Mouse (Mus musculus) B cell, adult 67 days (primary cell): Measurements from ENCODE around the gene Dnhd1. TPM values are rescaled to one million over a fixed set of nuclear protein-coding genes. Genes with fewer than 3 reads are reported as not detected.

Experiments used
- total RNA-seq, 2 experiments: library from RNA; stranded (reverse); gene quantifications; 4 replicates each; pipeline ENCODE4 v1.2.4; 2023

Dnhd1 gene
- 10 to 100 TPM in 1 of 2 experiments, 1 to 10 TPM in 1; 9.6 to 10.1 TPM for total RNA-seq

DNA sequence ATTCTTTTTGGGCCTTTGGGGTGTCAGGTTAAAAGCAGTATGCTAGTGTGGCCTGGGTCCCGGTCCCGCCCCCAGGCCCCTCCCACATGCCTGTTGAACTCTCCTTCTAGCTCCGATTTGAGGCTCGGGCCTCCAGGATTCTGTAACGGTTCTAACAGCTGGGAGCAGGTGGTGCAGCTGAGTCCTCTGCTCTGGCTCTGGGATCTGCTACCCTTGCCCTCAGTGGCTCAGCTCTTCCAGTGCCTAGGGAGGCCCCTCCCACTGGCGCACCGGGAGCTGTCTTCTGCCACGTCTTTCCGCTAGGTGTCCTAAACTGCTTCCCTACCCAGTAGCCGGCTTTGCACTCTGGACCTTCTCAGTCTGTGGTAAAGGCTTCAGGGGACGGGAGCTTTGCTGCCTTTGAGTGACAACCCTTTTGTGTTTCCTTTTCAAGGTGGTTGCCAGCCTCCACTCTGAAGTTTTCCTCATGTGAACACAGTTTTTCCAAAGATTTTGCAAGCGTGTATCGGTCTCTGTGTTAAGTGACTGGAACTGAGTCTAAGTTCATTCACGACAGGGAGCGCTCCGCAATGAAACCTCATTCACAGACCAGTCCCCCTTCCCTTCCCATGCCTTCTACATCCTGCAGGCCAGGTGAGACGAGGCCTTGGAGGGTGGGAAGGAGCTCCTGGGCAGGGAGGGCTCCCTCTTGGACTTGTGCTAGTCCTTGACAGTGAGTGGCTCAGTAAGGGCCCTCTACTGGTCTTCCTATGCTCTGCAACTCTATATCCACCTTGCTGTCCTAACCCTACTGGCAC lies at the start of gene Dnhd1:
Gene Dnhd1 (plus strand): TSS at position 189 of the 797 bp plus-strand sequence.

DNA sequence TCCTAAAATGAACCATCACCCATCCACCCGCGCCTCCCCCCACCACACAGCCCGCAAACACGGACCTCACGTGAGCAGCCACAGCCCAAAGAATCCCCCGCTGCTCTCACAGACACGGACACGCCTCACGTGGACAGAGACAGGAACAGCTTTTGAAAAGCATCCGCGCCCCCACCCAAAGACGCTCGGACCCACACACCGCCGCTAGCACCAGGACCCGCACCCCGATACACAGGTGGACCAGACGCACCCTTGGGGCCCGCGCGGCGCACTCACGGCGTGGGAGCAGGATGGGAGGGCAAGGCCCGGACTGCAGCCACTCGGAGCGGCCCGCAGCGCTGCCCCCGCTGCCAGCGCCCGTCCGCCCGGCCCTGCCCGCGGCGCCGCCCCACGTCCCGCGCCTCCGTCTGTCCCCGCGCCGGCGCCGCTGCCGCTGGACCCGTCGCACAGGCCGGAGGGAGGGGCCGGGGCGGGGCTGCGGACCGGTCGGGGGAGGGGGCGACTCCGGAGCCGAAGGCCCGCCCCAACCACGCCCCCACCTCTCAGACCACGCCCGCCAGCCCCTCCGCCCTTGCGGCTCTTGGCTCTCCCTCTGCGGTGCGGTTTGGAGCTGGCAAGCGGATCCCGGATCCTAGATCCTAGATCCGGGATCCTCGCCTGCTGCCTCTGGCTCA lies 17.4 kb upstream of the Dnhd1 start, which contains the start of gene Trim3:
Gene Trim3 (minus strand): TSS at position 445 of the 674 bp plus-strand sequence.

DNA sequence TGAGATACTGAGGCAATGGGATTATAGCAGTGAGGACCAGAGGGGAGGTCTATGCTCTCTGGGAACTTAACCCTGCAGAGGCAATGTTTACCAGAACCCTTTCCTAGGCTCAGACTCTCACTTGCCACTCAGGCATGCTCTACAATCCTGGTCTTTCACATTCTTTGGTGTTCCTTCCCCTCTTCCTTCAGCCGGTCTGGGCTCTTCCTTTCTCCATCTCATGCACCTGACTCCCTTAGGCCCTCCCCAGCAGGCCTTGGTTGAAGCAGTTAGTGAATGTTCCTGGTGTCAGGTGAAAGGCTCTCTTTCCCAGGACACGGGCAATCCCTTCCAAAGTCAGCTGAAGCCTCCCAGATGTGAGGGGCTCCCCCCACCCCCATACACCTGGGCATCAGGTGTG lies 10.9 kb upstream of the Dnhd1 start, which contains the start of gene Timm10b:
Gene Timm10b (plus strand): TSS at position 301 of the 400 bp plus-strand sequence.

DNA sequence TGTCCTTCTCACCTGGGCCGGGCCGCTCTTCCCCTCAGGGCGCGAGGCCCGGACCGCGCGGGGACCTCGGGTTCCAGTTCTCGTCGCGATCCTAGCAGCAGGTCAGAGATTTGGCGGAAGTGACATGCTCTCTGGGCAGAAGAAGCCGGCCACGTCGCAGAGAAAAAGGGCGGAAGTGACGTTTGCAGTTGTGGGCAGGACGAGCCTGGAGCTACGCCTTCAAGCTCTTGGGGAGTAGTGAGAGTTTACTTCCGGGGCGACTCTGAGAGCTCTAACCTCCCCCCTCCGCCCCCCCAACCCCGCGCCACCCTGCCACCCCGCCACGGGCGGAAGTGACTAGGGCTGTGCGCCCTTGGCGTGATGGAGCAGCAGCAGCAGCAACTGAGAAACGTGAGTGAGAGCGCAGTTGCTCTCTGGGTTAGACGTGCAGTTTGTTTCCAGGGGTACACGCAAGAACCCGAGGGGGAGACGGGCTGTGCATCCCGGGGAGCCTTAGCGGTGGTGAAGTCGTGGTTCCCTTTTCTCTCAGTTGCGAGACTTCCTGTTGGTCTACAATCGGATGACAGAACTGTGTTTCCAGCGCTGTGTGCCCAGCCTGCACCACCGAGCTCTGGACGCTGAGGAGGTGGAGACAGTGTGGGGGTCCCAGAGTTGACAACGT lies 10.3 kb upstream of the Dnhd1 start, which contains the start of the genes Arfip2 and Gm45799:
Gene Arfip2 (minus strand): TSS at position 184 of the 661 bp plus-strand sequence.
Gene Gm45799 (plus strand): TSS at position 320 of the 661 bp plus-strand sequence.

DNA sequence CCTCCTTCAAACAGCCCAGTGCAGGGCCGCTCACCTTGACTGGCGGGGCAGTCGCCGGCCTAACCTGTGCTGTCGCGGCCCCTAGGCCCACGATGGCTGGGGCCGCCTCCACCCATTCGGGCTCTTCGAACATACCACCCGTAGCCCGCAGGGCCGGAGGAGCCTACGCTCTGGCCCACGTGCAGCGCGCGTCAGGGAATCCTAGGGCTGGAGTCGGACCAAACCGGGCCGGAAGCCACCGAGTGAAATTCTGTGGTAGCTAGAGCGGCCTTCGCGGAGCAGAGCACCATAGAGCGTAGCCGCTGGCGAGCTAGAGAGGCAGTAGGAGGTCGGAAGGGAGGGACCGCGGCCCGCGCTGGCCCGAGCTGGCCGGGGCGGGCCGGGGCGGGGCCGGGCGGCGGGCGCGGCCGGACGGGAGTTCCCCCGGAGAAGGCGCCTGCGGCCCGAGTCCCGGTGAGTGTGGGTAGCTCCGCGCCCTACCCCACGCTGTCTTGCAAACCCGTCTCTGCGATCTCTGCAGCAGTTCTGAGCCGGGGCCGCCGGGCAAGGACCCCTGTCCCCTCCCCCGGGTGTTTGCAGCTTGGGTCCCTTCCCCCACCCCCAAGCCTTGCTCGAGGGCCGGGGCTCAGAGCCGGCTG lies 85.8 kb downstream of the Dnhd1 start, which contains the start of gene Ilk:
Gene Ilk (plus strand): TSS at position 329 of the 638 bp plus-strand sequence.

DNA sequence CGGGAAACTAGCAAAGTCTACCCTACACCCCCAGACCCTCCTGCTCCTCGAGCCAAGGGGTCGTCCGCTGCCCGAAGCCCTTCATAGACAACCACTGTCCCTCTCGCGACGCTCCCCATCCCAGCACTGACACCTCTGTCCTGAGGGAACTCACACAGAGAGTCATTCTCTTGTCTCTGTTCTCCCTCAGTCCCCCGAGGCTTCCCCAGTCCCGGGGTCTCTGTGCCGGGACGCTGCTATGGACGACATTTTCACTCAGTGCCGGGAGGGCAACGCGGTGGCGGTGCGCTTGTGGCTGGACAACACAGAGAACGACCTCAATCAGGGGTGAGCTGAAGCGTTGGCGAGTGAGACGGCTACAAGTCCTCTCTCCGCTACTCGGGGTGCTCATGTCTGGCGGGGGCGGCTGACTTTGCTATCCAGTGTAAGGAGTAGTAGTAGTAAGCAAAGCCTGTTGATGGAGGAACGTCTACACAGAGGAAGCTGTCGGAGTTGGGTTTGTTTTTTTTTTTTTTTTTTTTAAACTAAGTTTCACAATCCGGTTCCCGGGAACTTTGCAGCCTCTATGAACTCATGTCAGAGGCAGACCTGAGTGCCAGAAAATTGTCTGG lies 86.4 kb downstream of the Dnhd1 start, which contains the start of gene Rrp8:
Gene Rrp8 (minus strand): TSS at position 475 of the 611 bp plus-strand sequence.

DNA sequence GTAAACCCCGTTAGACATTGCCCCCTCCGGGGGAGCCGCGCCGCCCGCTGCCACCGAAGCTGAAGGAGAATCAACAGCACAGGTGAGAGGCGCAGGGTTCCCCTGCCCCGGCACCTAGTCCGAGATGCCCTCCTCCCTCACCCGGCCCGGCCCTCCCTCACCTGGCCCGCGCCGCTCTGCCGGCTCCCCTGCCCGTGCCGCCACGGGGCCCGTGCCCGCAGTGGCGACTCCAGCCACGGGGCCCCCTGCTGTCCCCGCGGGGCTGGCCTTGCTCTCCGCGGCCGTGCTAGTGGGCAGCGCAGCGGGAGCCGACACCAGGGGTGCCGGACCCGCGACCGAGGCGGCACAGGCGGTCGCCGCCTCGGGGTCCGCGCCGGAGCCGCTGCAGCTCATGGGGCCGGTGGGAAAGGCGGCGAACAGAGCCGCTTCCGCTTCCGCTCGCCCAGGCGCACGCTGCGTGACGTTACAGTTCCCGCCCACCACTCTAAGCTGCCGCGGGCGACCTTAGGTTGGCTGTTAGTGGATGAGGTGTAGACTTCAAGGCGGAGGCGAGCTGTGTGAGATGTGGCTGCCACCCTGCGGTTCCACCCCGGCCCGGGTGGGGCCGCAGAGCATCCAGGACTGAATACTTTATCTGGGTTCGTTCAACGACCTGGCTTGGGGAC lies 93.4 kb downstream of the Dnhd1 start, which contains the start of gene Taf10:
Gene Taf10 (minus strand): TSS at position 436 of the 665 bp plus-strand sequence.

DNA sequence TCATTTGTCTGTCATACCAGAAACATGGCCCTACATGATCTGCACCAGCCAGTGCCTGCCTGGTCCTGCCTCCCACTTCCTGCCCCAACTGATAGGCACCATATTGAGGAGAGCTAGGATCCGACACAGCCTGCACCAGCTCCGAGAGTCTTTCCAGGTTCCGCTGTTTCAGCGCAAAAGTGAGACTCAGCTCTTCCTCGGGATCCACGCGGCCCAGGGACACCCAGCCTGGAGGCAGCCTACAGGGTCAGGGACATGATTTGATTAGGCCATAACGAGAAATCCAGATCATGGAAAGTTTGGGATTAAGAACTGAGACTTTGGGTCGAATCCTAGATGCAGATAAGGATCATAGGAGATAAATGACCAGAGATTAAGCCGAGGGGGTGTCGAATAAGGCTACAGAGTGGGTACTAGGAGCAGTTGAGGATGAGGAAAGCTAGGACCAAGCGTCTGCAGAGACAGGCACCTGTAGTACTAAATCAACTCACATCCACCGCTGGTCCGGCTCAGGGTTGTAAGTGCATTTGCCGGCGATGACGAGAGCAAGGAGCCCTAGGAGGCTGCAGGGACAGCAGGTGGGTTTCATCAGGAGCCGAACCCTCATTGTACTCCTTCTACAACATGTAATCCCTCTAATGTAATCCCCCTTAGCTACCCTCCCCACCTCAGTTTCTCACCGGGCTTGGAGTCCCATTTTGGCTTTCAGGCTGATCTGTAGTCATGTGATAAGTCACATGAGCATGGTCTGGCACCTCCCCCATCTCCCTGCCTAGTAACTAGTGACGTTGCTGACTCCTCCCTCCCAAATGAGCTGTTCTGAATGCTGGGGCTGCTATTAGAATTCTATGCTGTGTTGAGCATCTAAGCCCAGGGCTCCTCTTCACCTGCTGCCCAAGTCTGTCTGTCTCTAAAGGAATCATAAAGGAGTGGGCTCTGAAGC lies 101.1 kb downstream of the Dnhd1 start, which contains the start of gene Tpp1:
Gene Tpp1 (minus strand): TSS at position 745 of the 943 bp plus-strand sequence.

Other genes with a start within 250 kb of the Dnhd1 start
- gene Cnga4, start 246.3 kb upstream of the Dnhd1 start, total RNA-seq: not detected
- not detected for gene Cckbr, start 225.1 kb upstream of the Dnhd1 start, total RNA-seq
- not detected for gene Cavin3, start 168.5 kb upstream of the Dnhd1 start, total RNA-seq
- 10 to 100 TPM; 25.2 to 27.6 TPM for gene Smpd1, start 96.5 kb upstream of the Dnhd1 start, total RNA-seq
- 1 to 10 TPM; 3.8 to 4.2 TPM for gene Apbb1, start 69.2 kb upstream of the Dnhd1 start, total RNA-seq
- gene Hpx, start 50.7 kb upstream of the Dnhd1 start, total RNA-seq: not detected
- gene Trim3, start 17.3 kb upstream of the Dnhd1 start, total RNA-seq: 10 to 100 TPM; 29.9 to 30.2 TPM
- gene Timm10b, start 10.8 kb upstream of the Dnhd1 start, total RNA-seq: 10 to 100 TPM; 61.4 to 63.9 TPM
- gene Arfip2, start 10.4 kb upstream of the Dnhd1 start, total RNA-seq: 10 to 100 TPM; 40.8 to 49.4 TPM
- gene Gm45799, start 10.3 kb upstream of the Dnhd1 start, total RNA-seq: 10 to 100 TPM; 17.5 to 19.2 TPM
- 10 to 100 TPM; 80.8 to 85.5 TPM for gene Ilk, start 85.8 kb downstream of the Dnhd1 start, total RNA-seq
- gene Rrp8, start 86.6 kb downstream of the Dnhd1 start, total RNA-seq: 10 to 100 TPM; 32.1 to 32.4 TPM
- gene Taf10, start 93.5 kb downstream of the Dnhd1 start, total RNA-seq: 100 to 1,000 TPM; 186 to 188 TPM
- 10 to 100 TPM; 68.0 to 76.7 TPM for gene Tpp1, start 101.4 kb downstream of the Dnhd1 start, total RNA-seq
- gene Dchs1, start 136.8 kb downstream of the Dnhd1 start, total RNA-seq: not detected
- 10 to 100 TPM; 41.5 to 45.4 TPM for gene Mrpl17, start 160.3 kb downstream of the Dnhd1 start, total RNA-seq